Mouse (Mus musculus) cortical plate, adult 2 months (tissue): ENCODE data around the gene Tmigd1. TPM values are rescaled to one million over a fixed set of nuclear protein-coding genes. Genes with fewer than 3 reads are reported as not detected.

ENCODE experiments used
- H3K27ac ChIP-seq: fragments of 200-500 bp; 2 replicates; pipeline ENCODE4 v1.5.1; 2012; ENCODE audit warnings: low read length, control low read depth, inconsistent platforms; ENCODE audit not compliant: insufficient read depth
- H3K4me1 ChIP-seq: fragments of 200-500 bp; 2 replicates; pipeline ENCODE4 v1.6.1; 2011; ENCODE audit warnings: low read length; ENCODE audit not compliant: control insufficient read depth, insufficient read depth
- H3K4me3 ChIP-seq: fragments of 200-500 bp; 2 replicates; pipeline ENCODE4 v1.5.1; 2011; ENCODE audit warnings: mild to moderate bottlenecking, low read length, control low read depth; ENCODE audit not compliant: insufficient read depth
- CTCF ChIP-seq: fragments of 200-500 bp; IDR thresholded peaks from 2 replicates; pipeline ENCODE4 v1.5.1; 2011; ENCODE audit warnings: mild to moderate bottlenecking, control low read depth, low read length; ENCODE audit not compliant: insufficient read depth; ENCODE audit errors: extremely low read depth
- POLR2A ChIP-seq: fragments of 200-500 bp; IDR thresholded peaks from 2 replicates; pipeline ENCODE4 v1.6.1; 2011; ENCODE audit warnings: mild to moderate bottlenecking, low read length, control low read depth; ENCODE audit not compliant: insufficient read depth; ENCODE audit errors: extremely low read depth
- polyA plus RNA-seq: library from polyadenylated mRNA; depleted of rRNA; stranded (reverse); fragments of >200 nt; gene quantifications from 2 replicates; pipeline ENCODE4 v1.2.3, GENCODE M21; 2012

The Tmigd1 gene
- polyA plus RNA-seq, 1 experiment: not detected

GRCm38 (mm10) chr11:76897871-76898270 is 4.1 kb upstream of the Tmigd1 start:
- Histone ChIP-seq H3K4me1 (no peaks in the 10 kb centered on the region), H3K27ac (no peak overlapping the region), H3K4me3 (no peak overlapping the region)
- TF ChIP-seq CTCF (no peak), POLR2A (no peak)

- Histone ChIP-seq H3K4me1 (no peaks in the 10 kb centered on the region), H3K27ac (no peak overlapping the region), H3K4me3 (no peak overlapping the region)
- no peak for TF ChIP-seq POLR2A
- no peak for TF ChIP-seq CTCF
Measured at GRCm38 (mm10) chr11:76898751-76899150, 3.2 kb upstream of the Tmigd1 start.

GRCm38 (mm10) chr11:76899758-76900738 is 1.9 kb upstream of the Tmigd1 start:
- Histone ChIP-seq H3K4me3 (no peak overlapping the region), H3K4me1 (no peaks in the 10 kb centered on the region), H3K27ac (no peak overlapping the region)
- no peak for TF ChIP-seq CTCF
- TF ChIP-seq POLR2A: no peak

- Histone ChIP-seq H3K27ac (no peak overlapping the region), H3K4me3 (no peak overlapping the region), H3K4me1 (no peaks in the 10 kb centered on the region)
- TF ChIP-seq CTCF (no peak), POLR2A (no peak)
Measured at GRCm38 (mm10) chr11:76904340-76904739, 2.4 kb downstream of the Tmigd1 start.

GRCm38 (mm10) chr11:76908651-76909050 is 6.7 kb downstream of the Tmigd1 start:
- TF ChIP-seq POLR2A (no peak), CTCF (no peak)
- Histone ChIP-seq H3K4me3 (no peak overlapping the region), H3K4me1 (peaks cover 5% of the 10 kb centered on the region; the same call in 1 of the 2 replicates)

GRCm38 (mm10) chr11:76911325-76912054 is 9.5 kb downstream of the Tmigd1 start:
- no peak overlapping the region for H3K4me3 ChIP-seq
- H3K27ac ChIP-seq: no peak overlapping the region
- peaks cover 5% of the 10 kb centered on the region; the same call in 1 of the 2 replicates for H3K4me1 ChIP-seq
- TF ChIP-seq POLR2A (no peak), CTCF (no peak)

More at GRCm38 (mm10) chr11:76908651-76909050, 6.7 kb downstream of the Tmigd1 start:
- no peak overlapping the region for H3K27ac ChIP-seq

- no peak for TF ChIP-seq POLR2A
- TF ChIP-seq CTCF: no peak
- Histone ChIP-seq H3K27ac (no peak overlapping the region), H3K4me3 (no peak overlapping the region), H3K4me1 (peaks cover 5% of the 10 kb centered on the region; the same call in 1 of the 2 replicates)
Measured at GRCm38 (mm10) chr11:76912055-76912395, 10.1 kb downstream of the Tmigd1 start.

- Histone ChIP-seq H3K4me1 (peaks cover 5% of the 10 kb centered on the region; the same call in 1 of the 2 replicates), H3K4me3 (no peak overlapping the region), H3K27ac (no peak overlapping the region)
- no peak for TF ChIP-seq CTCF
- TF ChIP-seq POLR2A: no peak
Measured at GRCm38 (mm10) chr11:76914366-76914765, 12.4 kb downstream of the Tmigd1 start.

- Histone ChIP-seq H3K4me3 (no peak overlapping the region), H3K27ac (no peak overlapping the region), H3K4me1 (peaks cover 3% of the 10 kb centered on the region; the same call in 1 of the 2 replicates)
- no peak for TF ChIP-seq POLR2A
- TF ChIP-seq CTCF: no peak
Measured at GRCm38 (mm10) chr11:76916539-76917229, 14.7 kb downstream of the Tmigd1 start.

- H3K4me1 ChIP-seq: peaks cover under 1% of the 10 kb centered on the region; the same call in 1 of the 2 replicates
- H3K4me3 ChIP-seq: no peak overlapping the region
- no peak overlapping the region for H3K27ac ChIP-seq
- TF ChIP-seq CTCF: no peak
- no peak for TF ChIP-seq POLR2A
Measured at GRCm38 (mm10) chr11:76917230-76917548, 15.2 kb downstream of the Tmigd1 start.
